Comparison of ENCODE assay signal across 9 mouse cellular contexts in genomic region chr4:143325625-143325941, GRCm38 (mm10). TPM values are rescaled to one million over a fixed set of nuclear protein-coding genes. Genes with fewer than 3 reads are reported as not detected.
DNase-seq lines count a peak whose midpoint lies in the region; ATAC-seq and TF ChIP-seq lines count a peak whose summit lies in the region.
"Had no signal": no experiment of that assay in that cellular context is flagged by ENCODE, and none has a peak within 500 bp of the region (broad histone marks: within the 10 kb centered on the region; RNA-seq: fewer than 3 reads in every experiment).

No protein-coding gene starts in this region.

- peak overlapping the region; percentile 78 for H3K4me2 ChIP-seq in heart, embryonic 13.5 days
- H3K4me2 ChIP-seq in stomach, postnatal 0 days (replicated peaks; ENCODE audit: low read depth), result peak overlapping the region; percentile 58

- peak overlapping the region; percentile 73 for H3K9ac ChIP-seq in heart, embryonic 13.5 days
- H3K9ac ChIP-seq in liver, adult 2 months (ENCODE audit: low read depth, low read length), result no peak overlapping the region
- 0 out of 2 replicates have a peak overlapping the region, but pooled peaks have one; percentile 31 for H3K9ac ChIP-seq in stomach, postnatal 0 days (ENCODE audit: low read length)

- peak overlapping the region; percentile 48 for H3K4me3 ChIP-seq in heart, embryonic 13.5 days
- no peak overlapping the region for H3K4me3 ChIP-seq in liver, adult 2 months (ENCODE audit: insufficient read depth, low read depth, low read length)
- H3K4me3 ChIP-seq in stomach, postnatal 0 days (ENCODE audit: low read depth, low read length), result peak overlapping the region; percentile 23

- TF ChIP-seq POLR2A in brain, embryonic 14.5 days (IDR thresholded peaks at IDR 0.05; ENCODE audit: borderline replicate concordance, extremely low read depth, insufficient read depth, insufficient read length, poor library complexity, severe bottlenecking), result no peak
- TF ChIP-seq POLR2A in liver, adult 2 months (IDR thresholded peaks at IDR 0.05; ENCODE audit: extremely low read depth, insufficient read depth, low read length), result no peak

- H3K4me1 ChIP-seq in heart, embryonic 13.5 days, result peaks cover 8% of the 10 kb centered on the region
- no peaks in the 10 kb centered on the region for H3K4me1 ChIP-seq in liver, adult 2 months (ENCODE audit: control insufficient read depth, insufficient read depth, low read length)
- H3K4me1 ChIP-seq in stomach, postnatal 0 days (replicated peaks; ENCODE audit: control insufficient read depth, insufficient read depth), result no peaks in the 10 kb centered on the region

- no peaks in the 10 kb centered on the region for H3K27me3 ChIP-seq in heart, embryonic 13.5 days (replicated peaks)
- H3K27me3 ChIP-seq in liver, adult 2 months (ENCODE audit: control insufficient read depth, insufficient read depth, low read length), result no peaks in the 10 kb centered on the region
- H3K27me3 ChIP-seq in stomach, postnatal 0 days (ENCODE audit: control insufficient read depth, insufficient read depth, low read length), result no peaks in the 10 kb centered on the region

- DNase-seq in A20 (ENCODE audit: low read depth, low spot score), result peak; percentile 70
- DNase-seq in brain, embryonic 14.5 days (ENCODE audit: low read depth), result peak; percentile 86
- peak; percentile 85 for DNase-seq in kidney, postnatal 10 days
- peak; percentile 19 for DNase-seq in liver, adult 2 months (ENCODE audit: extremely low read depth, low read depth, low spot score)
- peak; percentile 45 for DNase-seq in naive thymus-derived CD4-positive, alpha-beta T cell, adult 2 months (ENCODE audit: low read depth)
- DNase-seq in stomach, postnatal 0 days (ENCODE audit: low spot score), result peak; percentile 69

- H3K27ac ChIP-seq in heart, embryonic 13.5 days (replicated peaks), result no peak overlapping the region
- no peak overlapping the region for H3K27ac ChIP-seq in liver, adult 2 months (replicated peaks; ENCODE audit: insufficient read depth, low read depth, low read length)
- no peak overlapping the region for H3K27ac ChIP-seq in stomach, postnatal 0 days (replicated peaks)

- no peaks in the 10 kb centered on the region for H3K9me3 ChIP-seq in heart, embryonic 13.5 days
- H3K9me3 ChIP-seq in stomach, postnatal 0 days (ENCODE audit: control insufficient read depth, low read length), result no peaks in the 10 kb centered on the region

- WGBS in heart, embryonic 13.5 days, result under 1% methylated on average over 10 of the region's 10 CpGs
- WGBS in liver, adult 2 months, result 2% methylated on average over 10 of the region's 10 CpGs
- WGBS in stomach, postnatal 0 days, result 1% methylated on average over 10 of the region's 10 CpGs

- ATAC-seq in erythroblast, adult 5-6 weeks (replicated peaks; ENCODE audit: low FRiP score, poor library complexity, severe bottlenecking), result peak; percentile 80
- no peak for ATAC-seq in heart, embryonic 13.5 days (ENCODE audit: extremely low read depth, insufficient number of reproducible peaks, low FRiP score, low TSS enrichment)
- no peak for ATAC-seq in stomach, postnatal 0 days (ENCODE audit: low FRiP score, low TSS enrichment)

- no peaks in the 10 kb centered on the region for H3K36me3 ChIP-seq in heart, embryonic 13.5 days
- no peaks in the 10 kb centered on the region for H3K36me3 ChIP-seq in liver, adult 2 months (ENCODE audit: control insufficient read depth, insufficient read depth, low read length)
- H3K36me3 ChIP-seq in stomach, postnatal 0 days (ENCODE audit: control insufficient read depth, insufficient read depth, low read length), result no peaks in the 10 kb centered on the region
- H3K36me3 ChIP-seq: G1E had no signal

- TF ChIP-seq CTCF in brain, embryonic 14.5 days (IDR thresholded peaks at IDR 0.05; ENCODE audit: borderline replicate concordance, extremely low read depth, insufficient read depth, insufficient read length), result peak; percentile 91
- TF ChIP-seq CTCF in liver, adult 2 months (IDR thresholded peaks at IDR 0.05; ENCODE audit: low read depth, low read length), result peak; percentile 87
- peak; percentile 91 for TF ChIP-seq CTCF in stomach, postnatal 0 days (IDR thresholded peaks at IDR 0.05; ENCODE audit: low read depth)

- TF ChIP-seq EP300 in stomach, postnatal 0 days (optimal IDR thresholded peaks at IDR 0.05), result no peak

- no peaks in the 10 kb centered on the region for H3K79me2 ChIP-seq in liver, adult 2 months (ENCODE audit: control insufficient read depth, insufficient read depth, low read length)

RNA-seq across cellular contexts. Expression of gene Lrrc38, which starts 24.0 kb away (rescaled TPM):
- 0.23 TPM in 2 replicates for polyA plus RNA-seq in brain, embryonic 14.5 days (2012; rRNA removed)
- total RNA-seq in erythroblast, adult 5-6 weeks (2015; ENCODE audit: low replicate concordance), result not detected in 2 replicates
- not detected in 2 replicates for total RNA-seq in erythroblast, adult 5-6 weeks (2017; ENCODE audit: low replicate concordance)
- 0.17 and 0.40 TPM in 2 replicates for polyA plus RNA-seq in heart, embryonic 13.5 days (2015; fragmentation: Nextera tagmentation; extraction: Ambion mirVana)
- total RNA-seq in liver, adult 2 months (2014; rRNA removed), result not detected in 2 replicates
- polyA plus RNA-seq in liver, adult 2 months (2012; rRNA removed), result not detected in 2 replicates
- polyA plus RNA-seq in stomach, postnatal 0 days (2015; fragmentation: Nextera tagmentation; extraction: Ambion mirVana), result 0.06 TPM in 1 of 2 replicates, not detected in the other
- total RNA-seq: G1E had no signal
- polyA plus RNA-seq: G1E had no signal

RNA-seq across cellular contexts. Expression of gene Pdpn, which starts 26.2 kb away (rescaled TPM):
- polyA plus RNA-seq in brain, embryonic 14.5 days (2012; rRNA removed), result 24.7 and 33.6 TPM in 2 replicates
- 0.84 TPM in 1 of 2 replicates, not detected in the other for total RNA-seq in erythroblast, adult 5-6 weeks (2015; ENCODE audit: low replicate concordance)
- total RNA-seq in erythroblast, adult 5-6 weeks (2017; ENCODE audit: low replicate concordance), result 0.42 TPM in 1 of 2 replicates, not detected in the other
- 25.4 and 28.0 TPM in 2 replicates for polyA plus RNA-seq in heart, embryonic 13.5 days (2015; fragmentation: Nextera tagmentation; extraction: Ambion mirVana)
- 0.40 TPM in 1 of 2 replicates, not detected in the other for total RNA-seq in liver, adult 2 months (2014; rRNA removed)
- 0.17 and 0.39 TPM in 2 replicates for polyA plus RNA-seq in liver, adult 2 months (2012; rRNA removed)
- polyA plus RNA-seq in stomach, postnatal 0 days (2015; fragmentation: Nextera tagmentation; extraction: Ambion mirVana), result 27.5 and 36.0 TPM in 2 replicates
- polyA plus RNA-seq: G1E had no signal

Comparison
In these comparisons a context has a peak if more than half of its experiments do, and no peak if none do; other contexts are left out.
1. DNase-seq: peak in every context shown above with its lines; median percentile 86 in brain, embryonic 14.5 days; 85 in kidney, postnatal 10 days; 70 in A20; 69 in stomach, postnatal 0 days; 45 in naive thymus-derived CD4-positive, alpha-beta T cell, adult 2 months; 19 in liver, adult 2 months.
2. RNA of gene Pdpn, which starts 26.2 kb away (polyA plus RNA-seq): 27.5 to 36.0 TPM in stomach, postnatal 0 days, 24.7 to 33.6 TPM in brain, embryonic 14.5 days and 25.4 to 28.0 TPM in heart, embryonic 13.5 days; 0.17 to 0.39 TPM in liver, adult 2 months; every median in the first group is over 10 times any median in the second.
3. Peak in every context shown above with its lines, with median percentiles within 50 percentile points of each other: CTCF ChIP-seq.